Mouse (Mus musculus): Measurements from ENCODE around the gene Vmn2r118. TPM values are rescaled to one million over a fixed set of nuclear protein-coding genes. Genes with fewer than 3 reads are reported as not detected.

The Vmn2r118 gene
- polyA plus RNA-seq (2016; fragmentation: Nextera tagmentation; extraction: Ambion mirVana), result 0.02 TPM in 1 of 2 replicates, not detected in the other

GRCm38 (mm10) chr17:55625092-55625491, at the start of gene Vmn2r118:
TSS of gene Vmn2r118 (minus strand) at chr17:55625192.
- no peak for DNase-seq (ENCODE audit: low spot score)
- Histone ChIP-seq H3K27me3 (replicated peaks; ENCODE audit: low read depth, poor library complexity, severe bottlenecking) (no peaks in the 10 kb centered on the region), H3K36me3 (replicated peaks) (no peaks in the 10 kb centered on the region), H3K9me3 (no peaks in the 10 kb centered on the region), H3K27ac (replicated peaks) (no peak within 1 kb of the TSS), H3K4me1 (no peaks in the 10 kb centered on the region), H3K4me3 (no peak within 1 kb of the TSS)
- 85% methylated on average over 3 of the region's 3 CpGs for WGBS

- no peak for DNase-seq (ENCODE audit: low spot score)
- no peak overlapping the region for H3K27ac ChIP-seq (replicated peaks)
- WGBS, result 93% methylated on average over 2 of the region's 2 CpGs
- no peaks in the 10 kb centered on the region for H3K4me1 ChIP-seq
- no peaks in the 10 kb centered on the region for H3K27me3 ChIP-seq (replicated peaks; ENCODE audit: low read depth, poor library complexity, severe bottlenecking)
- peaks cover 48% of the 10 kb centered on the region for H3K36me3 ChIP-seq (replicated peaks)
- H3K9me3 ChIP-seq, result no peaks in the 10 kb centered on the region
- H3K4me3 ChIP-seq, result no peak overlapping the region
These were observed 36.1 kb upstream of the Vmn2r118 start for GRCm38 (mm10) chr17:55661099-55661498.

- Histone ChIP-seq H3K27me3 (replicated peaks; ENCODE audit: low read depth, poor library complexity, severe bottlenecking) (no peaks in the 10 kb centered on the region), H3K9me3 (no peaks in the 10 kb centered on the region), H3K4me1 (no peaks in the 10 kb centered on the region), H3K4me3 (no peak overlapping the region), H3K36me3 (replicated peaks) (no peaks in the 10 kb centered on the region), H3K27ac (replicated peaks) (no peak overlapping the region)
- WGBS, result 87% methylated on average over 1 of the region's 1 CpGs
- no peak for DNase-seq (ENCODE audit: low spot score)
These were observed 34.2 kb downstream of the Vmn2r118 start for GRCm38 (mm10) chr17:55590838-55591237.

GRCm38 (mm10) chr17:55561774-55562173, 63.2 kb downstream of the Vmn2r118 start:
- 75% methylated on average over 2 of the region's 2 CpGs for WGBS
- no peaks in the 10 kb centered on the region for H3K9me3 ChIP-seq
- no peaks in the 10 kb centered on the region for H3K36me3 ChIP-seq (replicated peaks)
- H3K27me3 ChIP-seq (replicated peaks; ENCODE audit: low read depth, poor library complexity, severe bottlenecking), result no peaks in the 10 kb centered on the region
- H3K4me3 ChIP-seq, result no peak overlapping the region
- no peaks in the 10 kb centered on the region for H3K4me1 ChIP-seq
- DNase-seq (ENCODE audit: low spot score), result no peak
- no peak overlapping the region for H3K27ac ChIP-seq (replicated peaks)

- Histone ChIP-seq H3K27ac (replicated peaks) (no peak overlapping the region), H3K36me3 (replicated peaks) (no peaks in the 10 kb centered on the region), H3K4me1 (no peaks in the 10 kb centered on the region), H3K27me3 (replicated peaks; ENCODE audit: low read depth, poor library complexity, severe bottlenecking) (no peaks in the 10 kb centered on the region), H3K4me3 (no peak overlapping the region), H3K9me3 (no peaks in the 10 kb centered on the region)
- no peak for DNase-seq (ENCODE audit: low spot score)
- WGBS, result 93% methylated on average over 1 of the region's 1 CpGs
These were observed 76.5 kb downstream of the Vmn2r118 start for GRCm38 (mm10) chr17:55548476-55548875.

Other genes starting within 250 kb of the Vmn2r118 start
- gene St6gal2, start 179.8 kb downstream of the Vmn2r118 start, polyA plus RNA-seq (2016; fragmentation: Nextera tagmentation; extraction: Ambion mirVana), result 4.9 and 6.9 TPM in 2 replicates
- gene Pot1b, start 87.4 kb upstream of the Vmn2r118 start, polyA plus RNA-seq (2016; fragmentation: Nextera tagmentation; extraction: Ambion mirVana), result 10.8 and 11.0 TPM in 2 replicates
- 0.10 TPM in 1 of 2 replicates, not detected in the other for gene Adgre4, start 124.8 kb upstream of the Vmn2r118 start, polyA plus RNA-seq (2016; fragmentation: Nextera tagmentation; extraction: Ambion mirVana)

Data from embryonic facial prominence, embryonic 10.5 days (tissue).